Mouse (Mus musculus): Measurements from ENCODE around the gene Aplnr.

Aplnr gene

GRCm38 (mm10) chr2:85187582-85188151 lies 51.6 kb downstream of the Aplnr start:
- DNase-seq (ENCODE audit: low spot score in 2 of 2) = no peak

All from frontal cortex, postnatal 10 days (tissue).